ENCODE assay signal across 14 mouse cellular contexts in genomic region chr13:35258720-35259119, GRCm38 (mm10).
"Had no signal": no experiment of that assay in that cellular context is flagged by ENCODE, and none has a peak within 500 bp of the region (broad histone marks: within the 10 kb centered on the region; RNA-seq: fewer than 3 reads in every experiment).

No protein-coding gene starts in this region.

- H3K4me3 ChIP-seq: liver, embryonic 12.5 days; midbrain, embryonic 10.5 days; midbrain, embryonic 12.5 days; neural tube, embryonic 12.5 days had no signal

- ATAC-seq: liver, embryonic 12.5 days; midbrain, embryonic 16.5 days had no signal

- H3K27me3 ChIP-seq: liver, embryonic 12.5 days; midbrain, embryonic 12.5 days; neural tube, embryonic 12.5 days had no signal

- H3K9ac ChIP-seq: liver, embryonic 12.5 days; liver, embryonic 14.5 days; lung, embryonic 14.5 days; midbrain, embryonic 12.5 days; neural tube, embryonic 12.5 days had no signal

- H3K4me1 ChIP-seq: liver, embryonic 12.5 days; midbrain, embryonic 10.5 days; midbrain, embryonic 12.5 days; neural tube, embryonic 12.5 days had no signal

- DNase-seq: lung, adult 18-20 months; lung, embryonic 14.5 days; lung, postnatal 10 days; midbrain, embryonic 14.5 days; right cerebral cortex, postnatal 14 days; thymus, adult 18-20 months; thymus, postnatal 14 days; thymus, postnatal 36 days had no signal

- H3K27ac ChIP-seq: liver, embryonic 12.5 days; liver, embryonic 14.5 days; midbrain, embryonic 10.5 days; midbrain, embryonic 12.5 days; neural tube, embryonic 12.5 days had no signal

- H3K36me3 ChIP-seq: liver, embryonic 12.5 days; midbrain, embryonic 10.5 days; midbrain, embryonic 12.5 days; neural tube, embryonic 12.5 days had no signal
